In genomic region chr11:36307276-36307675, GRCm38 (mm10) we compare ENCODE assay signal across 16 mouse cellular contexts.
A peak's percentile ranks its signal among the peaks of the same experiment; 100 is the strongest.
DNase-seq lines count a peak whose midpoint lies in the region; ATAC-seq and TF ChIP-seq lines count a peak whose summit lies in the region.
"Had no signal": no experiment of that assay in that cellular context is flagged by ENCODE, and none has a peak within 500 bp of the region (broad histone marks: within the 10 kb centered on the region; RNA-seq: fewer than 3 reads in every experiment).

No protein-coding gene starts in this region.

- H3K4me1 ChIP-seq in heart, embryonic 12.5 days (replicated peaks): peaks cover 3% of the 10 kb centered on the region
- H3K4me1 ChIP-seq: liver, embryonic 13.5 days had no signal

- TF ChIP-seq CTCF in left cerebral cortex, adult 2 months (IDR thresholded peaks at IDR 0.05): no peak

- no peaks in the 10 kb centered on the region for H3K36me3 ChIP-seq in heart, embryonic 12.5 days
- H3K36me3 ChIP-seq: heart, embryonic 15.5 days; limb, embryonic 10.5 days; liver, embryonic 13.5 days had no signal

- WGBS in heart, embryonic 12.5 days: 81% methylated on average over 6 of the region's 6 CpGs

- H3K4me3 ChIP-seq in heart, embryonic 12.5 days: no peak overlapping the region
- H3K4me3 ChIP-seq in left cerebral cortex, adult 2 months: no peak overlapping the region
- H3K4me3 ChIP-seq: heart, embryonic 15.5 days; limb, embryonic 10.5 days; liver, embryonic 13.5 days had no signal

- no peak overlapping the region for H3K27ac ChIP-seq in heart, embryonic 12.5 days (ENCODE audit: poor library complexity, severe bottlenecking)
- peak overlapping the region; percentile 73 for H3K27ac ChIP-seq in left cerebral cortex, adult 2 months
- H3K27ac ChIP-seq: heart, embryonic 15.5 days; hindbrain, embryonic 14.5 days; limb, embryonic 10.5 days; liver, embryonic 13.5 days had no signal

- H3K9me3 ChIP-seq in heart, embryonic 12.5 days (replicated peaks): no peaks in the 10 kb centered on the region
- H3K9me3 ChIP-seq: heart, embryonic 15.5 days; limb, embryonic 10.5 days; liver, embryonic 13.5 days had no signal

- no peak for DNase-seq in cerebellum, adult 9-10 months
- DNase-seq in heart, adult 11 months: peak; percentile 81
- DNase-seq in left cerebral cortex, adult 2 months (ENCODE audit: extremely low spot score in 1 of 2, low spot score in 2 of 2): peak in 1 of 2 experiments; percentile 56
- no peak for DNase-seq in left cerebral cortex, postnatal 10 days (ENCODE audit: extremely low spot score in 1 of 2, low spot score in 2 of 2)
- DNase-seq in left cerebral cortex, postnatal 36 days (ENCODE audit: low spot score in 2 of 2): peak; percentile 45 to 56
- no peak for DNase-seq in thymus, postnatal 25 days
- DNase-seq: adrenal gland, adult 8-10 months; kidney, postnatal 14 days; liver, embryonic 13.5 days had no signal

- ATAC-seq in cerebellum, adult (ENCODE audit: insufficient number of reproducible peaks, low FRiP score, low TSS enrichment): peak; percentile 59; the same call in 1 of the 2 replicates
- no peak for ATAC-seq in heart, embryonic 12.5 days (ENCODE audit: insufficient number of reproducible peaks, low FRiP score)
- ATAC-seq: intestine, embryonic 16.5 days; midbrain, embryonic 16.5 days had no signal

- no peak overlapping the region for H3K4me2 ChIP-seq in heart, embryonic 12.5 days
- H3K4me2 ChIP-seq: heart, embryonic 15.5 days; hindbrain, embryonic 14.5 days; liver, embryonic 13.5 days had no signal

- no peaks in the 10 kb centered on the region for H3K27me3 ChIP-seq in heart, embryonic 12.5 days (replicated peaks)
- H3K27me3 ChIP-seq: heart, embryonic 15.5 days; liver, embryonic 13.5 days had no signal

- intact Hi-C loops in left cerebral cortex, adult 2 months (cut with DNase I): no loop called here
- intact Hi-C loops in left cerebral cortex, postnatal 10 days (cut with DNase I): no loop called here
- intact Hi-C loops in left cerebral cortex, postnatal 36 days (cut with DNase I): no loop called here

- no peak overlapping the region for H3K9ac ChIP-seq in heart, embryonic 12.5 days
- H3K9ac ChIP-seq: heart, embryonic 15.5 days; hindbrain, embryonic 14.5 days; liver, embryonic 13.5 days had no signal

Comparison
In these comparisons a context has a peak if more than half of its experiments do, and no peak if none do; other contexts are left out.
1. DNase-seq: peak in heart, adult 11 months (single experiment) and left cerebral cortex, postnatal 36 days (2 of 2); none in cerebellum, adult 9-10 months (single experiment), left cerebral cortex, postnatal 10 days (0 of 2) and thymus, postnatal 25 days (single experiment).